Mouse (Mus musculus) liver, embryonic 13.5 days (tissue): Measurements from ENCODE around the gene Gm8232. TPM values are rescaled to one million over a fixed set of nuclear protein-coding genes. Genes with fewer than 3 reads are reported as not detected.
"Not testable (repeated sequence)": the region's sequence is repeated elsewhere in the genome, so short reads cannot be mapped to it uniquely, and the experiment has no call there.

Experiments
- ATAC-seq: fragments of 200-750 bp; cut with Nextera tagmentation; 2 replicates; pipeline ENCODE4 v1.8.0; 2017; ENCODE audit warnings: low read depth, mild to moderate bottlenecking, moderate number of reproducible peaks, moderate library complexity
- DNase-seq: peaks from one replicate; pipeline ENCODE4 v3.0.0; 2022
- H3K27ac ChIP-seq: fragments of 300-500 bp; sonication (generic); 2 replicates; pipeline ENCODE4 v1.5.1; 2015; ENCODE audit warnings: moderate library complexity, mild to moderate bottlenecking, inconsistent platforms
- H3K27me3 ChIP-seq: fragments of 300-500 bp; sonication (generic); 2 replicates; pipeline ENCODE4 v1.6.1; 2015; ENCODE audit warnings: mild to moderate bottlenecking, inconsistent platforms
- H3K36me3 ChIP-seq: fragments of 300-500 bp; sonication (generic); 2 replicates; pipeline ENCODE4 v1.6.1; 2015; ENCODE audit warnings: mild to moderate bottlenecking, inconsistent platforms
- H3K4me1 ChIP-seq: fragments of 300-500 bp; sonication (generic); replicated peaks from 2 replicates; pipeline ENCODE4 v1.6.1; 2015; ENCODE audit warnings: inconsistent platforms
- H3K4me2 ChIP-seq: fragments of 300-500 bp; sonication (generic); 2 replicates; pipeline ENCODE4 v1.6.1; 2015; ENCODE audit warnings: inconsistent platforms, mild to moderate bottlenecking, moderate library complexity
- H3K4me3 ChIP-seq: fragments of 300-500 bp; sonication (generic); replicated peaks from 2 replicates; pipeline ENCODE4 v1.5.1; 2015; ENCODE audit warnings: mild to moderate bottlenecking, inconsistent platforms
- H3K9ac ChIP-seq: fragments of 300-500 bp; sonication (generic); 2 replicates; pipeline ENCODE4 v1.6.1; 2015; ENCODE audit warnings: mild to moderate bottlenecking, inconsistent platforms
- H3K9me3 ChIP-seq: fragments of 300-500 bp; sonication (generic); replicated peaks from 2 replicates; pipeline ENCODE4 v1.6.1; 2016; ENCODE audit warnings: inconsistent platforms
- WGBS: fragments of 180-500 bp; shearing (Covaris S2); methylation state at CpG from one replicate; pipeline ENCODE4 v1.1.7; 2015; ENCODE audit not compliant: insufficient replicate concordance; 5-methylcytosine and 5-hydroxymethylcytosine counted together
- polyA plus RNA-seq: library from polyadenylated mRNA; unstranded; fragments of >200 nt; fragmentation: Nextera tagmentation; extraction: Ambion mirVana; gene quantifications from 2 replicates; pipeline ENCODE4 v1.2.1, GENCODE M21; 2015

Gene Gm8232
- not detected in 2 replicates for polyA plus RNA-seq

- not testable (repeated sequence) for H3K4me3 ChIP-seq, H3K4me1 ChIP-seq, H3K4me2 ChIP-seq, H3K36me3 ChIP-seq, DNase-seq, H3K9ac ChIP-seq, ATAC-seq, H3K27ac ChIP-seq, H3K9me3 ChIP-seq, H3K27me3 ChIP-seq
- WGBS, result 70% methylated on average over 3 of the region's 3 CpGs
Measured at GRCm38 (mm10) chr14:44433335-44433734, at the start of gene Gm8232. Gm8232 (plus strand) TSS chr14:44433635.

GRCm38 (mm10) chr14:44384233-44384632 is 49.2 kb upstream of the Gm8232 start:
- H3K4me1 ChIP-seq, H3K27ac ChIP-seq, H3K9me3 ChIP-seq, ATAC-seq, DNase-seq, H3K9ac ChIP-seq, H3K4me3 ChIP-seq, H3K27me3 ChIP-seq, H3K4me2 ChIP-seq, H3K36me3 ChIP-seq: not testable (repeated sequence)
- 46% methylated on average over 4 of the region's 4 CpGs for WGBS

GRCm38 (mm10) chr14:44410588-44410987 is 22.8 kb upstream of the Gm8232 start, which contains the start of gene Gm3371:
Gm3371 (minus strand) TSS chr14:44410688.
- WGBS, result no CpG with 5 or more reads among the region's 2 CpGs
- H3K36me3 ChIP-seq, H3K4me3 ChIP-seq, ATAC-seq, H3K27me3 ChIP-seq, H3K27ac ChIP-seq, H3K9me3 ChIP-seq, DNase-seq, H3K4me1 ChIP-seq, H3K9ac ChIP-seq, H3K4me2 ChIP-seq: not testable (repeated sequence)

Other genes starting within 250 kb of the Gm8232 start
- gene Gm8212, start 236.0 kb upstream of the Gm8232 start, polyA plus RNA-seq, result not detected in 2 replicates
- gene 4930503E14Rik, start 220.4 kb upstream of the Gm8232 start, polyA plus RNA-seq, result not detected in 2 replicates
- not detected in 2 replicates for gene Gm8220, start 148.1 kb upstream of the Gm8232 start, polyA plus RNA-seq
- not detected in 2 replicates for gene Gm5930, start 95.1 kb upstream of the Gm8232 start, polyA plus RNA-seq
- not detected in 2 replicates for gene Gm8229, start 68.3 kb upstream of the Gm8232 start, polyA plus RNA-seq
- not detected in 2 replicates for gene Gm3371, start 22.9 kb upstream of the Gm8232 start, polyA plus RNA-seq
- not detected in 2 replicates for gene BC061237, start 58.8 kb downstream of the Gm8232 start, polyA plus RNA-seq
- gene Gm17093, start 84.6 kb downstream of the Gm8232 start, polyA plus RNA-seq, result not detected in 2 replicates
- not detected in 2 replicates for gene Gm8247, start 149.5 kb downstream of the Gm8232 start, polyA plus RNA-seq
- gene Gm5624, start 194.3 kb downstream of the Gm8232 start, polyA plus RNA-seq, result not detected in 2 replicates